Mouse (Mus musculus): ENCODE measurements at regions not wholly inside any gene's neighbourhood (a gene's known extent, or its start where the extent isn't known, plus 50 kb on each side); places are given as distances from the start of the nearest gene placed in this dataset.

DNA sequence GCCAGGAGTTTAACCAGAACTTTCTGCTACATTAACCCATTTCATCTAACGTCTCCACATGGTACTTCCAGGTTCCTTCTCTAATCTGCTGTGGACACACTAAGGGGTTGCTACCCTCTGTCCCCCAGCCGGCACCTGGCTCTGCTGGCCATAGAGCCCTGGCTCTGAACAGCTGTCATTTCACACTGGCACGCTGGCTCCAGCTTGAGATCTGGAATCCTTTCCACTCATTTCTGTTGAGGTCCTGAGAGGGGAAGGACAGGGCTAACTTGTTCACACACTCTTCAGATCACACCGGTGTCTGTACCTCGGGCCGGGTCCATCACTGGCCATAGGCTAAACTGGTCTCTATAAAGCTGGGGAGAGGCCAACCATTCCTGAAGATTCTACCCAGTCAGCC lies 226.6 kb upstream of the Zfp637 start:
- DNase-seq (ENCODE audit: low spot score in 2 of 2) = no peak

DNA sequence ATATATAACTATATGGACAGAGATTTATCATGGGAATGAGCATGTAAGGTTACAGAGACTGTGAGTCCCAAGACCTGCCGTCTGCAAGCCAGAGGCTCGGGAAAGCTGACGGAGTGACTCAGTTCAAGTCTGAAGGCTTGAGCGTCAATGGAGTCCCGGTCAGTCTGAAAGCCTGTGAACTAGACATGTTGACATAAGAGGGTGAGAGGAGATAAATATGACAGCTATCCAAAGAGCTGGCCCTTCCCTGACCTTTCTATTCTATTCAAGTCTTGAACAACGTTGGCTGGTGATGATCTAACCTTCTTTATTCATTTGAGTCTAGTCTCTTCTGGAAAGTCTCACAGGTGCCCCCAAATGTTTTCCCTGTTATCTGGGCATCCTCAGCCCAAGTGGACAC lies 223.8 kb upstream of the Zfp637 start:
- no peak for DNase-seq (ENCODE audit: low spot score in 2 of 2)

DNA sequence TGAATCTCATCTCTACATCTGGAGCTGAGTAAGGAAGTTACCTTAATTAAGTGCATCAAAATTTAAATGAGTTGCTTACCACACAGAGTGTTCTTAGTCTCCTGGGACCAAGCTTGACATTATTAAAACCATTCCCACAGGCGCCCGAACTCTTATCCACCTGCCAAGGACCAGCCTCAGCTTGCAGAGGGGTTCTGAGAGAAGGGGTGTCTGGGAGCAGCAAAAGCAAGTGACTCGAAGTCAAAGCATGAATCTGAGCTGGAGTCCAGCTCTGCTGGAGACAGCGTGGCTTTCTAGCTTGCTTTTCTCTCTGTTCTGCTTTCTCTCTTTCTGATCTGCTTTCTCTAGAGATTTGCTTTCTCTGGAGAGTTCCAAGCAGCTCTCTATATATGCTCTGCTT lies 223.0 kb upstream of the Zfp637 start:
- DNase-seq (ENCODE audit: low spot score in 2 of 2) = no peak

DNA sequence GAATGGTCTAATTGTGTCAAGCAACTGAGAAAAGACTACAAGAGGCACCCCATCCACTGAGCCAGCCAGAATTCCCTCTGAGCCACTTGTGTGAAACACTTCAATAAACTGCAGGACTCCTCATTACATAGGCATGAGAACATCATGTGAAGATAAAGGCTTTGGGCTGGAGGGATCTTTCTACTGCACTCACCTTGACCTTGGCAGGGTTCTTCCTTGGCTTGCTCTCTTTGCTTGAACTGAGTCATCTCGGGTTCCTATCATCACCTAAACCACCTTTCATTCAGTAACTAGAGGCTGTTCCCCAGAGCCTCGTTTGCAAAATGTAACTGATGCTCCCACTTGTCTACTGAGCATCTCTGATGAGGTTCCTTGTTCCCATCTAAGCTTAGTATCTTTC lies 221.4 kb upstream of the Zfp637 start:
- no peak for DNase-seq (ENCODE audit: low spot score in 2 of 2)

DNA sequence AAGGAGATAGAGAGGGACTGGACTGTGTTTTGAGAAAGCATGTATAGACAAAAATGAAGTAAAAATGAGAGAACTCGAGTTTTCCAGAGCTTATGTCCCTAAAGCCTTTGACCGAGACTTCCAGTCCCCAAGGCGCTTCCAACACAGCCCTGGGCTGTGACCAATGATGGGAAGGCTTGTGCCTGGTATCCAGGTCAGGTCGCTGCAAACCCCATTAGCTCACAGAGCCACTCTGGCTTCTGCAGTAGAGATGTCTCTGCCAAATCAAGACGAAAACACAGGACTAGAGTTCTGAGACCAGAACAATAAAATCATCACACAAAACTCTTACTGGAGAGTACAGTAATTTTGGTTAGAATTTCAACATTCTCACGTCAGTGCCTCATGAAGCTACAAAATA lies 218.5 kb upstream of the Zfp637 start:
- DNase-seq (ENCODE audit: low spot score in 2 of 2) = no peak

DNA sequence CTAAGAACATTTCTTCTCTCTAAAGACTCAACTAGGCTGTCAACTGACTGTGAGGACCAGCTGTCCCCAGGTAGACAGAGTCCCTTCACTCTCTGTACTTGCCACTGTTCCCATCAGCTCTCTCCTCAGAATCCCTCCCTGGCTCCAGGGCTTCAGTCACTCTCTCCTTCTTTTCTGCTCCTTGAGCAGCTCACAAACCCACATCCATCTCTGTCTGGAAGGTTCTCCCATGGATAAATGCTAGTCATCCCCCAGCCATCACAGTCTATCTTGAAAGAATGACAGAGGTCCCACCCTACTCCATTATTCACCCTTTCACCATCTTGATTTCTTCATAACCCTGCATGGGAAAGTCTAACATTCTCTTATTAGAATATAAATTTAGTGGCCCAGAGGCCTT lies 218.0 kb upstream of the Zfp637 start:
- DNase-seq (ENCODE audit: low spot score in 2 of 2) = no peak

DNA sequence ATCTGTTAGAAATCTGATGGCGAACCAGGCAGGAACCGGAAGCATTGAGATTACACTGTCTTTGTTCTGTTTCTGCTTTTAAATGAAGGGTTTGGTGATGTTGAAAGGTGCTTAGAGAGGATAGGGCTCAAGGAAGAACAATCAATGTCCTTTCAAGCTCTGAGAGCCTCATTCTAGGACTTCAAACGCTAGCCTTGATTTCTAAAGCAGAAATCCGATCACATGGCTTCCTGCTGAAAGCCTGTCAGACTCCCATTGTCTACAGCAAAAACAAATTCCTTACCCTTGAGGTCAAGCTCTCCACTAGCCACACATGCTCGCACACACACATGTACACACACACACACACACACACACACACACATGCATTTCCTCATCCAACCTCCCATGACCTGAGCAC lies 215.3 kb upstream of the Zfp637 start:
- DNase-seq (ENCODE audit: low spot score in 2 of 2) = no peak

DNA sequence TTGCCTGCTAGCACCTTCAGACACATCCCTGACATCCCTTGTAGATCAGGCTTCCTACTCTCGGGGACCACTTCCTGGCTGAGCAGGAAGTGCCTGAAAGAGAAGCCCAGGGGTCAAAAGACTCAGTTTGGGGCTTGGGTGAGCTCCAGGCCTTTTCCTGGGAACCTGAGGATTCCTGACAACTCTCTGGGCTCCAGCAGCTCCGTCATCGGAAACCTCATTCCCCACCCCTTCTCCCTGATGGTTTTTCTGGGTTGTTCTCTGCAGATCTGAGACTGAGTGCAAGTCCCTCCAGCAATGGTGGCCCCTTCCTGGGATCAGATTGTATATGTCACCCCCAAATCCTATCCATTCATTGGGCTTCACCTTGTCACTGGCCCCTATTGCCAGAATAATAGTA lies 213.5 kb upstream of the Zfp637 start:
- no peak for DNase-seq (ENCODE audit: low spot score in 2 of 2)

DNA sequence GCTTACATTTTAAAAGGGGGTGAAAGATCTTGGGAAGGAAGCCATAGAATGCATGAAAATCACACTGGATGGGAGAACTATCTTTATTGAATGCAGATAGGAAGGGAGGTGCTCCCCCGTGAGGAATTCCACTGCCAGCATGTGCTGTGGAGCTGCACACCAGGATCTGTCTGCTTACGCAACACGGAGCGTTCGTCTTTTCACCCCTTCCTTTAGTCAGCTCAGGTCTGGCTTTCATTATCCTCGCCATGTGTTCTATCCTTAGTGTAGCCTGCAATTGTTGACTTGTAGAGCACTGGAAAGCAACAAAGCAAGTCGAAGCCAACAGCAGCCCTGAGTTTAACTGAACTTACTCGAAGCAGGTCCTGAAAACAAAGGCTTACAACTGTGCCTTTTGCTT lies 194.4 kb upstream of the Zfp637 start:
- DNase-seq (ENCODE audit: low spot score in 2 of 2) = peak; percentile 3 to 26

DNA sequence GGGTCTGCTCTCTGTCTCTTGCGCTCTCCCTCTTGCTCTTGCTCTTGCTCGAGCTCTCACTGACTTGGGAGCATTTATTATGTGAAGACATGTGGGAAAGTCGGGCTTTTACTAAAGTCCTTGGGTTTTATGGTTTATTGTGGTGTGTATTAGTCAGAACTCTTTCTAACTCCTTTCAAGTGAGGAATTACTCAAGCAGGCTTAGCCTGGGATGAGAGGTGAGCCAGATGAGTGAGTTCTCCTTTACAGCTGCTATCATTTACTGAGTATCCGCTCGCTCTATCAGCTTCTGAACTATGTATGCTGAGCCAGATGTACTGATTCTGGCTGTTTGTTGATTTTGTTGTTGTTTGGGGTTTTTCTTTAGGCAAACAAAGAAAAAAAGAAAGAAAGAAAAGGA lies 190.4 kb upstream of the Zfp637 start:
- DNase-seq (ENCODE audit: low spot score in 2 of 2) = no peak

DNA sequence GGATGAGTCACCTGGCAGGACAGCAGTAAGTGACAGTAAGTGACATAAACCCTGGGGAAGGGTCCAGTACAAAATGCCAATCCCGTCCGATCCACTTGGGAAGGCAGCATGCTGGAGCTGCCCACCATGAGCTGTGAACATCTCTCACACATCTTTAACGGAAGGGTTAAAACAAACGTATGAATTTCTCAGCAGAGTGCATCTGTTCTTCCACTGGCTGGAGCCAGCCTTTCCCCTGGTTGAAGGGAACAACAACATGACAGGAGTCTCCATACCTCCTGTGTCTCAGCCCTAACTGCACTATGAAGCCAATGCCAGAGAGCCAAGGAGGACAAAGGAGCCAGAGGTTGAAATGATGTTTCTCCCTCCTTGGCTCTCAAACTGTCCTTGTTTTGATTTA lies 189.4 kb upstream of the Zfp637 start:
- DNase-seq (ENCODE audit: low spot score in 2 of 2) = no peak

DNA sequence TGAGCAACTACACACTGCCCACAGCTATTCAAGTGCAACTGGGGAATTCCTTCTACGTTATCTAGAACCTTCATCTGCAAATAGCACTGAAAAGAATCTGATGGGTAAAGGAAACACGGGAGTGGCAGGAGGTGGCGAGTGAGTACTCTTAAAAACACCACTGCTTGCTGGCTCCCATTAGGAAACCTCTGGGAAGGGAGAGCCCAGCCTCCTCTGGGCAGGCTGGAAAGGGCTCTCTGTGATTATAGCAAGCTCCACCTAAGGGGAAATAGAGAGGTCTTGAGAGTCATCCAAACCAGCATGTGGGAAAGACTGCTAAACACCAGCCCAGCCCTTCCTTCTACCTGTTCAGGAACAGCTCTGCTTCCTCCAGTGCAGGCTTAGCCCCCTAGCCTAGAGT lies 189.0 kb upstream of the Zfp637 start:
- DNase-seq (ENCODE audit: low spot score in 2 of 2) = no peak

DNA sequence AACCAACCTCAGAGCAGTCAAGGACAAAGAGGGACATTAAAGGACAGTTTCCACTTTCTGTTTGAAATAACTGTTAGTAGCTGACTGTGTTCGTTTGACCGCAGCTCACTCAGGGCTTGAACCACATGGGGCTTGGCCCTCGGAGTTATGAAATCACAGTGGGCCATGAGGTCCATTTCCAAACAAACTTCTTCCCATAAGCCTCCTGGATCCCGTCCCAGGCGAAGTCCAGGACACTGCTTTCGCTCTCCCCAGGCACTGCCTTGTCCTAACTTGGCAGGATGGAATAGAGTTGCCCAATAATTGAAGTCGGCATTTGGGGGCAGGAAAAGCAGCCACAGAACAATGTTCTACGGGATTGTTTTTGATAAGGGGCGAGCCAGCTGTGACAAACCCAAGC lies 188.1 kb upstream of the Zfp637 start:
- no peak for DNase-seq (ENCODE audit: low spot score in 2 of 2)

DNA sequence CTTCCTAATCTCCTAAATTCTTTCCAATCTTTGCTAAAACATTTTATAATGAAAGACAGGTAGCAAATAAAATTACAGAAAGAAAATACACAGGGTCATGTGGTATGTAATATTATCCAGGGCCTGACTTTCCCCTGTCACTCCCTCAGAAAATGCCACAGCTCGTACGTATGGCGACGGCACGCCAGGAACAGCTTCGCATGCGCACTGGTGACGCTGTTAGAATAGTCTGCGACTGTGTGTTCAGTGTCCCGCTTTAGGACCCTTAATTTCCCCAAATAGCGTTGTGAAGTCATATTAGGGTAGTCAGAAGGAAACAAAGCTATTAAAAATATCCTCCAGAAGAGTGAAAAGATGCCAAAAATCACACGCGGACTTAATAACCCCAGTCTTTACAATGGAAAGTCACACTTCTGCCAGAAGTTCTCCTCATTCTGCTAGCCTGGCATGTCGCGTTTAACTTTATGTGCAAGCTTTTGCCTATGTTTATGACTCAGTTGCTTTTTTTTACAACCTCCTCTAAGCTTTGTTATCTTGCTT lies 187.0 kb upstream of the Zfp637 start:
- no peak for DNase-seq (ENCODE audit: low spot score in 2 of 2)

DNA sequence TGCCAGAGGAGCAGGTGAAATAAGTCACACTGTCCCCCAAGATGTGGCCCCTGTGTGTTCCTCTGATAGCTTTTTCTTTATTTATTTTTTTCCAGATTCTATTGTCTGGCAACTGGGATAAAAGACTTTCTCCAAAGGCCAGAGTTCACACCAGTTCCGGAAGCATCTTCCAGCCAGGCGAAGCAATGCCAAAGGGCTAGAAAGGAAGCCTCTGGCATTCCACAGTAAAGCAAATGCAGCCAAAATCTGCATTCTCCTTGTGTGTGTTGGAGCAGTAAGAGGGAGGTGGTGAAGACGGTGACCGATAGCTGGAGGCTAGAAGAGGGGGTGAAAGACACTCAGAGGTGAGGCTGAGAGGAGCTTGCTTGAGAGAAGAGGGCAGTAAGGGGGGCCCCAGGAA lies 185.0 kb upstream of the Zfp637 start:
- DNase-seq (ENCODE audit: low spot score in 2 of 2) = no peak

DNA sequence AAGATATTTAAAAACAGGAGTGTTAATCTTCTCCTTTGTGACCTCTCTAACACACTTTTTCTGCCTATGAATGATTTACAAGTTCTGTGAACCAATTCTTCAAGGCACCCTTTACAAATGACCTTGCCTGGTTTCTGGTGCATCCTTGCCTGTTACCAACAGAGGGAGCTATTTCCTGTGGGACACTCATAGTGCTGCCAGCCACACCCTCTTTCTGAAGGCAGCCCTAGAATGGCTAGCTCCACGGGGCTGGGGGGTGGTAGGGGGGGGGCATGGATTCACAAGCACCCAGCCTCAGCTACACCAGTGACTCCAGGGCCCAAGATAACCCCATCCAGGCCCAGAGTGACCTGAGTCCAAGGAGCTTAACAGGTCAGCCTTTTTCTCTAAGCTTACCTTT lies 180.4 kb upstream of the Zfp637 start:
- DNase-seq (ENCODE audit: low spot score in 2 of 2) = no peak

DNA sequence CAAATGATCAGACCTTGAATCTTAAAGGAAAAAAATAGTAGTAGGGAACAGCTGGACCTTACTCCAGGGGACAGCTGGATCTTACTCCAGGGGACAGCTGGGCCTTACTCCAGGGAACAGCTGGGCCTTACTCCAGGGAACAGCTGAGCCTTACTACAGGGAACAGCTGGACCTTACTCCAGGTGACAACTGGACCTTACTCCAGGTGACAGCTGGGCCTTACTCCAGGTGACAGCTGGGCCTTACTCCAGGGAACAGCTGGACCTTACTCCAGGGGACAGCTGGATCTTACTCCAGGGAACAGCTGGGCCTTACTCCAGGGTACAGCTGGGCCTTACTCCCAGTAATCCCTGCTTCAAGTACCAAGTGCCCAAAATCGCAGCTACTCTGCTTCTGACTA lies 178.3 kb upstream of the Zfp637 start:
- no peak for DNase-seq (ENCODE audit: low spot score in 2 of 2)

DNA sequence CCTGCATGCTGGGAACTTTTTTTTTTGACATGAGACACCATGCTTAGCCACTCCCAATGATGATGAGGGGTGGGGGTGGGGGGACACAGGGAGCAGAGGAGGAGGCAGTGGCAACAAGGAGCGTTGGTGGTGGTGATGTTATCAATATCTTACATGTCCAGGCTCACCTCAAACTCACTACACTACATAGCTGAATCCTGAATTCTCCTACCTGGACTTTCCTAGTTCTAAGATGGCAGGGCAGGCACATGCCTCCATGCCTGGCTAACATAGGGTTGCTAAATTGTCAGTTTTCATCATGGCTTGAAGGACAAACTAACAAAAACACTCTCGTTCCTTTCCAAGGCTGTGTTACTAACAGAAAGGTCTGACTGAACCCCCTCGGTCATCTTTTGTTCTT lies 170.6 kb upstream of the Zfp637 start:
- DNase-seq (ENCODE audit: low spot score in 2 of 2) = no peak

DNA sequence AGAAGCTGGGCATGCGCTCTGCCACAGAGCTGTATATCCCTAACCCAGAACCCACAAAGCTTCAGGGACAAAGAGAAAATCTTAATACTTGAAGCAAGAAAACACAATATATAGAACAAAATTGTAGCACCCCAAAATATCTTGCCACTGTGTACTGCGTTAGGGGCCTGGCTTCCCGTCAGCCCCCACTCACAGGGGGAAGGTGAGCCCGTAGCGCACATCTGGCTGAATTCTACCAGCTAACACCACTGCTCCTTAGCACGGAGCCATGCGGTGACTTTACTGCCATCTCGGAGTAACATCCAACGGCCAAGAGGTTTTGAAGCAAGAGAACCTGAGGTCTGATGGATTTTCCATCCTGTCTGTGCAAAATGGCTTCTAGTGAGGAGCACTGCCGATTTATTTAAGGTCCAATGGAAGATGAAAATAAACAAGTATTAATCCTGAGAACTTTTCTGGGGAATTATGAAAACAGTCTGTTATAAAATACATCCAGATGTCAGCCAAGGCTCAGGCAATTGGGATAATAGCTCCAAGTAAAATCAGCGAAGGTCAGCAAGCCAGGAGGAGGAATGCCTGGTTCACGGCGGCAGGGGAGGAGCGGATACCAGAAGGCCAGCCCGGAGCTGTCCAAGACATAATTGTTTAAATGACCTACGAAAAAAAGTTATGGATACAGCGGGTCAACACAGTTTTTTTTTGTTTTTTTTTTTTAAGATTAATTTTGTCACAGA lies 170.0 kb upstream of the Zfp637 start:
- no peak for DNase-seq (ENCODE audit: low spot score in 2 of 2)

DNA sequence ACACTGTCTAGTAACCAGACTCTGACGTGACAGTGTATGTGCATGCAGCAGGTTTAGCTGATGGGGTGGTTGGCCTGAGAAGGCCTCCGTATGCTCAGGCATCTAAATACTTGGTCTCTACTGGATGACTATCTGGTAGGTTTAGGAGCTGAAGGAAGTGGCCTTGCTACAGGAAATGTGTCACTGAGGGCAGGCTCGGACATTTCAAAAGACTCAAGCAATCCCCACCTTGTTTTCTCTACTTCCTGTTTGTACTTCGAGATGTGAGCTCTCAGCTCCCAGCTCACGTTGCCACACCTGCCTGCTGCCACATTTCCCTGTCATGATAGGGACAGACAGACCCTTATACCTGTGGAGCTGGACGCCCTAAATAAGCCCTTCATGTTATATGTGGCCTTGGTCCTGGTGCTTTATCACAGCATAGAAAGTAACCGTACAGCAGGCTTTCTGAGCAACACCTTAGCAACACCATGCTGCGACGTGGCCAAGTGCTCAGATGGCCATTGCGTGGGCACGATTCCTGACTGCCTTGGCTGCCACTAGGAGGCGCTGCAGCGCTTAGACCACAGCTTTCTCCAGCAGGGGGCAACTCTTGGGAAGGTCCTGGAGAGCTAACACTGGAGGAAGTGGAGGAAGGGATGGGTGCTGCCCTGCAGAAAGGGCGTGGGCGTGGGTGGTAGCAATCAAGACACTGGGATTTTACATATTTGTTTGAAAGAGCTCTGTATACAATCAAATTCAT lies 165.8 kb upstream of the Zfp637 start:
- DNase-seq (ENCODE audit: low spot score in 2 of 2) = no peak

DNA sequence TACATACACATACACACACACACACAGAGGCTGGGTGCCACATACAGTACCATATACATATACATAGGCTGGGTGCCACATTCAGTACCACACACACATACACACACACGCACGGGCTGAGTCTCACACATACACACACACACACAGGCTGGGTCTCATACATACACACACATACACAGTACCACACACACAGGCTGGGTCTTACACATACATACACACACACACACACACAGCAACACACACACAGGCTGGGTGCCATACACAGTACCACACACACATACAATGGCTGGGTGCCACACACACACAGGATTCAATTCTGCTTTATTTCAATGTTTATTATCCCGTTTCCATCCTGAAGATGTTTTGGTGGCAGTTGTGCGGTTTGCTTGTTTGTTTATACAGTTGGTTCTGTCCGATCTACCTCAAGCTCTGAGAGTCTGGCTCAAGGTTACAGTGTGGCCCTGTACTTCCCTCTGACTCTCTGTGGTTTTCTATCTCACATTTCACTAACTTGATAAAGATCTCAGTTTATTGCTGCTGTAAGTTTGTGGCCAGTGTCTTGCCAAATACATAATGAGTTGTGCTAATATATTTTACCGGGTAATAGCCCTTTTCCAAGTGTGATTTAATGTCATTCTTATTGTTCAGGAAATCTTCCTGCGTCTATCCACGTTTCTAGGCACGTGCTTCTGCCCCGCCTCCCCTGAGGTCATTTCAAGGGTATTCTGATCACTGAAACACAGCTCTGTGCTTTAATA lies 164.7 kb upstream of the Zfp637 start:
- DNase-seq (ENCODE audit: low spot score in 2 of 2) = no peak

DNA sequence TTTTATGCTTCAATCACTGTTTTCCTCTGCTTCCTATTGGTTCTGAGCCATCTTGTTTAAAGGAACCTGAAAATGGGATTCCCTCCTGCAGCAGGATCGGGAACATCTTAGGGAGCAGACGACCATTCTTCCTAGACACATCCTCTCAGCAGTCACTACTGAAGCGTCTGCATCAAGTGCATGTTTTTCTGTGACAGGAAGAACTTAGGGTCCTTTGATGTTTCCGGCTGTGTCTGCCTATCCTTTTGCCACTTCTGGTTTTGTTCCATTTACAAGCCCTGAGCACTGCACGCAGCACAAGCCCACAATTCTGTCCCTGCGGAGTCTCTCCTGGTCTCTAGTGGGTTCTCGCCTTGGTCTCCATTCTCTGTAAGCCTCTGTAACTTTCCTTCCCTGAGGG lies 163.9 kb upstream of the Zfp637 start:
- DNase-seq (ENCODE audit: low spot score in 2 of 2) = no peak

DNA sequence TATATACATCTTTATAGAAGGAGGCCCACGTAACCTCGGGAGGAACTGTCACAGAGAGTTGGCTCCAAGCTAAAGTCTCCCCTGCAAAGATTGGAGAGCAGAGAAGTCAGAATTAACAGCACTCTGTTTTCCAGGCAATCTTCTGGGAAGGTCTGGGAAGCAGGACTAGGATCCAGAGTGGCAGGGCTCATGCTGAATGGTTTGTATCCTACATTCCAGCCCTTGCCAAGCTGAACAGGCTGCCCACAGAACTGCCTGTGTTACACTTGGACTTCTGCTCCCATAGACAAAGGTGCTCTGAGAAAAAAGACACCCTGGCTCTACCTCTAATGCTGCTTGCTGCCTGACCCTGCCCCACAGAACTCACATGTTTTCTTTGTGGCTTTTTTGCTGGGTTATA lies 163.2 kb upstream of the Zfp637 start:
- no peak for DNase-seq (ENCODE audit: low spot score in 2 of 2)
